Mouse (Mus musculus) thymus, adult 2 months (tissue): ENCODE measurements around the gene Lhfp. TPM values are rescaled to one million over a fixed set of nuclear protein-coding genes. Genes with fewer than 3 reads are reported as not detected.

Experiments used
- DNase-seq: peaks from one replicate; pipeline ENCODE4 v3.0.0; 2021
- H3K27ac ChIP-seq: fragments of 200-500 bp; 2 replicates; pipeline ENCODE4 v1.5.1; 2012; ENCODE audit warnings: low read length, control low read depth; ENCODE audit not compliant: control insufficient read depth, insufficient read depth
- H3K27me3 ChIP-seq: fragments of 200-500 bp; 2 replicates; pipeline ENCODE4 v1.6.1; 2012; ENCODE audit warnings: mild to moderate bottlenecking, low read length, moderate library complexity, mixed read lengths; ENCODE audit not compliant: control insufficient read depth, insufficient read depth
- H3K36me3 ChIP-seq: fragments of 200-500 bp; 2 replicates; pipeline ENCODE4 v1.6.1; 2012; ENCODE audit warnings: mild to moderate bottlenecking, low read length, moderate library complexity; ENCODE audit not compliant: control insufficient read depth, insufficient read depth
- H3K4me1 ChIP-seq: fragments of 200-500 bp; replicated peaks from 2 replicates; pipeline ENCODE4 v1.6.1; 2012; ENCODE audit warnings: low read length; ENCODE audit not compliant: control insufficient read depth, insufficient read depth
- H3K4me3 ChIP-seq: fragments of 200-500 bp; 2 replicates; pipeline ENCODE4 v1.5.1; 2012; ENCODE audit warnings: mild to moderate bottlenecking, low read length, control low read depth, moderate library complexity; ENCODE audit not compliant: control insufficient read depth, insufficient read depth
- CTCF ChIP-seq: fragments of 200-500 bp; IDR thresholded peaks from 2 replicates; pipeline ENCODE4 v1.5.1; 2012; ENCODE audit warnings: mild to moderate bottlenecking, control low read depth, low read length, moderate library complexity, borderline replicate concordance; ENCODE audit not compliant: control insufficient read depth, poor library complexity, insufficient read depth; ENCODE audit errors: extremely low read depth
- POLR2A ChIP-seq: fragments of 200-500 bp; IDR thresholded peaks from 2 replicates; pipeline ENCODE4 v1.6.1; 2012; ENCODE audit warnings: mild to moderate bottlenecking, low read length, control low read depth, moderate library complexity; ENCODE audit not compliant: control insufficient read depth, poor library complexity, insufficient read depth; ENCODE audit errors: extremely low read depth
- WGBS: fragments of 180-500 bp; shearing (Covaris S2); methylation state at CpG from one replicate; pipeline ENCODE4 v1.1.7; 2018; 5-methylcytosine and 5-hydroxymethylcytosine counted together
- polyA plus RNA-seq: library from polyadenylated mRNA; depleted of rRNA; stranded (reverse); fragments of >200 nt; gene quantifications from 2 replicates; pipeline ENCODE4 v1.2.3, GENCODE M21; 2012

The Lhfp gene
- polyA plus RNA-seq, 1 experiment: 18.7 TPM

DNA sequence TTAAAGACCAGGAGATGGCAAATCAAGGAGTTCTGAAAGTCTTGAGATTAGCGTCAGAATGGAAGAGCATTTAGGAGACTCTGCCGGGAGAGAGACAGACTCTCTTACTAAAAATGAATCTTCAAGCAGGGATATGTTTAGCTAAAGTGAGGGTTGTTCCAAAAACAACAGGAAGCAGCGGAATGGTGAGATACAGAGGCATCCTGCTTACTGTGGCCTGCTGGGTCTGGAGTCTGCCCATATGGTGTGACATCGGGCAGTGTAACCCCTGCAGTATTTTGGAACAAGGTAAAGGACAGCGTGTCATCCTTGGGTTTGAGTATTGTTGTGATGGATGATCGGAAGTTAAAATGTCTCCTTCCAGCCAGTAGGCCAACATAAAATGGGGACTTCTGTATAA lies 5.0 kb downstream of the Lhfp start:
- Histone ChIP-seq H3K27ac (no peak overlapping the region), H3K4me3 (no peak overlapping the region), H3K4me1 (0 out of 2 replicates have a peak, but pooled peaks cover 3% of the 10 kb centered on the region), H3K36me3 (no peaks in the 10 kb centered on the region), H3K27me3 (peaks cover 11% of the 10 kb centered on the region)
- 89% methylated on average over 6 of the region's 6 CpGs for WGBS
- TF ChIP-seq POLR2A (no peak), CTCF (no peak)
- no peak for DNase-seq

GRCm38 (mm10) chr3:53052385-53052784 lies 11.1 kb downstream of the Lhfp start:
- no peaks in the 10 kb centered on the region for H3K27me3 ChIP-seq
- H3K36me3 ChIP-seq: no peaks in the 10 kb centered on the region
- TF ChIP-seq CTCF (no peak), POLR2A (no peak)
- DNase-seq: no peak
- no peak overlapping the region for H3K4me3 ChIP-seq
- H3K4me1 ChIP-seq: no peaks in the 10 kb centered on the region
- H3K27ac ChIP-seq: no peak overlapping the region
- 87% methylated on average over 8 of the region's 8 CpGs for WGBS

DNA sequence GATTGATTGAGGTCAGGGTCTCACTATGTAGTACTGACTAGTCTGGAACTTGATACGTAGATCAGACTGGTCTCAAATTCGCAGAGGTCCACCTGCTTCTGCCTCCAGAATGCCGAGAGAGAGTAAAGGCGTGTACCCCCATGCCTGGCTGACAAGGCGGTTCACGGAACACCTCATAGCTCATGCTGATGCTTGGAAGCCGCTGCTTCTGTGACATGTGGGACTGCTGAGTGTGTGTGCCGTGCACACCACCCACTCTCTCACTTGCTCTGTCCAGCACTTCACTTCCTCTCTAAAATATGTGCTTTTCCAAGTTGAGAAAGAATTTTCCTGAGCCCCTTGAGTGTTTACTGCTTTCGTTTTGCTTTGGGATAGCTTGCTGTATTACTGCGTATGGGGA lies 15.1 kb downstream of the Lhfp start:
- Histone ChIP-seq H3K27ac (no peak overlapping the region), H3K36me3 (no peaks in the 10 kb centered on the region), H3K27me3 (no peaks in the 10 kb centered on the region), H3K4me3 (no peak overlapping the region), H3K4me1 (no peaks in the 10 kb centered on the region)
- TF ChIP-seq CTCF: no peak
- TF ChIP-seq POLR2A: no peak
- DNase-seq: no peak
- WGBS: 87% methylated on average over 10 of the region's 10 CpGs

GRCm38 (mm10) chr3:53059959-53060358 lies 18.6 kb downstream of the Lhfp start:
- no peaks in the 10 kb centered on the region for H3K36me3 ChIP-seq
- no peak overlapping the region for H3K27ac ChIP-seq
- no peaks in the 10 kb centered on the region for H3K27me3 ChIP-seq
- WGBS: 90% methylated on average over 2 of the region's 2 CpGs
- no peak overlapping the region for H3K4me3 ChIP-seq
- no peaks in the 10 kb centered on the region for H3K4me1 ChIP-seq
- TF ChIP-seq POLR2A: no peak
- no peak for DNase-seq

- H3K27ac ChIP-seq: no peak overlapping the region
Measured at GRCm38 (mm10) chr3:53063423-53064147, 22.3 kb downstream of the Lhfp start.

DNA sequence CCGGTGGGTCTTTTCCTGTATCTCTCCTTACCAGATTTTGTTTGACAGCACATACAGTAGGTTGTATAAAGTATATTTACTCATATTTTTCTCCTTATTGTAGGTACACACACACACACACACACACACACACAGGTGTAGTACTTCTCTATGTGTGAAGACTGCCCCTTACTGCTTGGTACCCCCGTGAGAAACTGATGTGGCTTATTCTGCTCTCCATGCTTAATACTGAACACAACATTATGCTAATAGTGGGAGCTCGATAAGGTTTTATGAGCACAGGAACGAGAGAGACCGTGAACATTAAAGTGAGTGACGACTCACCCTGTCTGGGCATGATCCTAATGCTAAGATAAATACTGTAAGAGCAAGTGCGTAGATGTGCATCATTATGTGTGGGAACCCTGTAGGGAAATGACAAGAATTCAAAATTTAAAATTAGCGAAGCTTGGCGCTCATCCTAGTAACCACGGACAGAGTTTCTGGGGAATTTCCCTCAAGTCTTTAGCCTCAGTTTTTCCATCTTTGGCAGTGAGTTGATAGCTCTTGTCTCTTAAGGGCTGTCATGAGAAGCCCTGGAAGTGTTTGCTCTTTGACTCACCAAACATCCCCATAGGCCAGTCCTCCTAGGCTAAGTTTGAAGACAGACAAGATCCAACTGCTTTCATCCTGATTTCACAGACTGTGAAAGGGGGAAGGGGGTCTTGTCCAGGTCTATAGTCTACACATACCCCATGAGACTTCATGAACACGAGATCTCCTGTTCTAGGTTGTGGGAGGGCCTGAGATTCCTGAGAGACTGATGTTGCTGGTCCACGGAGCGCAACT lies 24.2 kb downstream of the Lhfp start:
- no peak for DNase-seq
- Histone ChIP-seq H3K27ac (no peak overlapping the region), H3K27me3 (no peaks in the 10 kb centered on the region), H3K36me3 (no peaks in the 10 kb centered on the region), H3K4me3 (no peak overlapping the region), H3K4me1 (no peaks in the 10 kb centered on the region)
- no peak for TF ChIP-seq POLR2A
- TF ChIP-seq CTCF: no peak
- 88% methylated on average over 13 of the region's 13 CpGs for WGBS

More at GRCm38 (mm10) chr3:53063423-53064147, 22.3 kb downstream of the Lhfp start:
- WGBS: 82% methylated on average over 13 of the region's 13 CpGs
- Histone ChIP-seq H3K36me3 (no peaks in the 10 kb centered on the region), H3K4me3 (no peak overlapping the region), H3K27me3 (no peaks in the 10 kb centered on the region), H3K4me1 (no peaks in the 10 kb centered on the region)
- TF ChIP-seq POLR2A (no peak), CTCF (no peak)
- no peak for DNase-seq
